Mouse (Mus musculus): Measurements from ENCODE around the gene Brox.

DNA sequence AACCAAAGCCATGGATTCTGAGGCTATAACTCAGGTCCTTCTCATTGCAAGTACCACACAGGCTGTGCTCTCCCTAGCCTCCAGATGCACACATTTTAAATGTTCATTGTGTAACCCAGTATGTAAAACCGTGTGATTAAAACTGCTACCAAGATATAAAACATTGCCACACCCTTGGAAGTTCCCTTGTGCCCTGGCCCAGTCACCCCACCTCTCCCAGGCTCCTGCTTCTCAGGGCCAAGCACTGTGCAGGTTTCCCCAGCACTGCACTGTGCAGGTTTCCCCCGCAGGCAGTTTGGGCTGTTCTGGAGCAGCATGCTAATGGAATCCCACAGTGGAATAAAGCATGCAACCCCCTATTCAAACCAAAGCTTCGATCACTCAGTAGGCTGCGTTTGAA, 46.5 kb downstream of the Brox start:
- no peak for TF ChIP-seq GATA1 (IDR thresholded peaks at IDR 0.05; ENCODE audit: low read length)
- no peak for TF ChIP-seq TAL1 (IDR thresholded peaks at IDR 0.05; ENCODE audit: low read length)
